Mouse (Mus musculus): Measurements from ENCODE around the gene Rcc1l.

GRCm38 (mm10) chr5:134182172-134182571 is 5.6 kb upstream of the Rcc1l start:
- TF ChIP-seq CTCF (IDR thresholded peaks at IDR 0.05; ENCODE audit: borderline replicate concordance, control insufficient read depth, extremely low read depth, insufficient read depth, low read length, poor library complexity) (no peak), POLR2A (IDR thresholded peaks at IDR 0.05; ENCODE audit: control insufficient read depth, extremely low read depth, insufficient read depth, low read length, poor library complexity) (no peak)

Data from thymus, adult 2 months (tissue).